Mouse (Mus musculus): ENCODE measurements around the gene Akip1. TPM values are rescaled to one million over a fixed set of nuclear protein-coding genes. Genes with fewer than 3 reads are reported as not detected.

The Akip1 gene
- 15.5 TPM in 2 replicates for polyA plus RNA-seq (2015; fragmentation: Nextera tagmentation; extraction: Ambion mirVana)

- Histone ChIP-seq H3K4me1 (replicated peaks) (0 out of 2 replicates have a peak, but pooled peaks cover 6% of the 10 kb centered on the region), H3K27ac (peak within 1 kb of the TSS; percentile 55), H3K36me3 (no peaks in the 10 kb centered on the region), H3K4me2 (peak within 1 kb of the TSS; percentile 65), H3K9me3 (no peaks in the 10 kb centered on the region), H3K9ac (peak within 1 kb of the TSS; percentile 72), H3K27me3 (0 out of 2 replicates have a peak, but pooled peaks cover 4% of the 10 kb centered on the region), H3K4me3 (peak within 1 kb of the TSS; percentile 59)
- under 1% methylated on average over 61 of the region's 61 CpGs for WGBS
- peak; percentile 96 for ATAC-seq (ENCODE audit: low FRiP score)
These were observed at the start of gene Akip1, which contains the start of gene St5 for GRCm38 (mm10) chr7:109703190-109704015. Gene Akip1 (plus strand): TSS chr7:109703690. Gene St5 (minus strand): TSS chr7:109703605.

GRCm38 (mm10) chr7:109654871-109655270, 48.6 kb upstream of the Akip1 start:
- WGBS, result 76% methylated on average over 5 of the region's 5 CpGs
- no peak overlapping the region for H3K27ac ChIP-seq
- H3K4me2 ChIP-seq, result no peak overlapping the region
- no peak overlapping the region for H3K9ac ChIP-seq
- no peak overlapping the region for H3K4me3 ChIP-seq
- no peaks in the 10 kb centered on the region for H3K36me3 ChIP-seq
- no peak for ATAC-seq (ENCODE audit: low FRiP score)
- H3K9me3 ChIP-seq, result no peaks in the 10 kb centered on the region
- H3K4me1 ChIP-seq (replicated peaks), result no peaks in the 10 kb centered on the region
- no peaks in the 10 kb centered on the region for H3K27me3 ChIP-seq

GRCm38 (mm10) chr7:109657884-109658283, 45.6 kb upstream of the Akip1 start:
- Histone ChIP-seq H3K4me3 (no peak overlapping the region), H3K27me3 (no peaks in the 10 kb centered on the region), H3K4me1 (replicated peaks) (no peaks in the 10 kb centered on the region), H3K4me2 (no peak overlapping the region), H3K9ac (no peak overlapping the region), H3K9me3 (no peaks in the 10 kb centered on the region), H3K27ac (no peak overlapping the region), H3K36me3 (no peaks in the 10 kb centered on the region)
- 58% methylated on average over 6 of the region's 6 CpGs for WGBS
- ATAC-seq (ENCODE audit: low FRiP score), result no peak

- H3K9ac ChIP-seq, result no peak overlapping the region
- no peak overlapping the region for H3K4me3 ChIP-seq
- no peaks in the 10 kb centered on the region for H3K4me1 ChIP-seq (replicated peaks)
- no peak overlapping the region for H3K27ac ChIP-seq
- no peaks in the 10 kb centered on the region for H3K36me3 ChIP-seq
- no peak overlapping the region for H3K4me2 ChIP-seq
- H3K27me3 ChIP-seq, result no peaks in the 10 kb centered on the region
- ATAC-seq (ENCODE audit: low FRiP score), result no peak
- WGBS, result 94% methylated on average over 2 of the region's 2 CpGs
- no peaks in the 10 kb centered on the region for H3K9me3 ChIP-seq
These were observed 44.2 kb upstream of the Akip1 start for GRCm38 (mm10) chr7:109659278-109659677.

- Histone ChIP-seq H3K4me3 (no peak overlapping the region), H3K9ac (no peak overlapping the region), H3K9me3 (no peaks in the 10 kb centered on the region), H3K4me1 (replicated peaks) (no peaks in the 10 kb centered on the region), H3K36me3 (no peaks in the 10 kb centered on the region), H3K27ac (no peak overlapping the region), H3K4me2 (no peak overlapping the region), H3K27me3 (no peaks in the 10 kb centered on the region)
- no peak for ATAC-seq (ENCODE audit: low FRiP score)
- 94% methylated on average over 4 of the region's 4 CpGs for WGBS
These were observed 40.9 kb upstream of the Akip1 start for GRCm38 (mm10) chr7:109662626-109663025.

- H3K9ac ChIP-seq, result no peak overlapping the region
- WGBS, result 77% methylated on average over 5 of the region's 5 CpGs
- 0 out of 2 replicates have a peak, but pooled peaks cover 3% of the 10 kb centered on the region for H3K27me3 ChIP-seq
- ATAC-seq (ENCODE audit: low FRiP score), result no peak
- no peaks in the 10 kb centered on the region for H3K36me3 ChIP-seq
- H3K4me3 ChIP-seq, result no peak overlapping the region
- peaks cover 10% of the 10 kb centered on the region for H3K4me1 ChIP-seq (replicated peaks)
- no peak overlapping the region for H3K4me2 ChIP-seq
- H3K9me3 ChIP-seq, result no peaks in the 10 kb centered on the region
- H3K27ac ChIP-seq, result no peak overlapping the region
These were observed 36.8 kb upstream of the Akip1 start for GRCm38 (mm10) chr7:109666664-109667063.

- Histone ChIP-seq H3K4me2 (peak overlapping the region; percentile 13; the same call in 1 of the 2 replicates), H3K9ac (no peak overlapping the region), H3K36me3 (no peaks in the 10 kb centered on the region), H3K9me3 (no peaks in the 10 kb centered on the region), H3K4me1 (replicated peaks) (peaks cover 16% of the 10 kb centered on the region), H3K27ac (no peak overlapping the region), H3K27me3 (0 out of 2 replicates have a peak, but pooled peaks cover 3% of the 10 kb centered on the region), H3K4me3 (no peak overlapping the region)
- WGBS, result 86% methylated on average over 5 of the region's 5 CpGs
- no peak for ATAC-seq (ENCODE audit: low FRiP score)
These were observed 33.9 kb upstream of the Akip1 start for GRCm38 (mm10) chr7:109669426-109670170.

GRCm38 (mm10) chr7:109671581-109672471, 31.7 kb upstream of the Akip1 start:
- Histone ChIP-seq H3K4me3 (peak overlapping the region; percentile 60), H3K9me3 (no peaks in the 10 kb centered on the region), H3K4me1 (replicated peaks) (peaks cover 16% of the 10 kb centered on the region), H3K36me3 (no peaks in the 10 kb centered on the region), H3K27ac (peak overlapping the region; percentile 86), H3K27me3 (0 out of 2 replicates have a peak, but pooled peaks cover 3% of the 10 kb centered on the region), H3K4me2 (peak overlapping the region; percentile 87), H3K9ac (peak overlapping the region; percentile 82)
- ATAC-seq (ENCODE audit: low FRiP score), result peak; percentile 93
- under 1% methylated on average over 41 of the region's 44 CpGs for WGBS

- Histone ChIP-seq H3K27ac (no peak overlapping the region), H3K9ac (no peak overlapping the region), H3K27me3 (no peaks in the 10 kb centered on the region), H3K4me3 (no peak overlapping the region), H3K4me1 (replicated peaks) (peaks cover 16% of the 10 kb centered on the region), H3K4me2 (no peak overlapping the region), H3K36me3 (no peaks in the 10 kb centered on the region), H3K9me3 (no peaks in the 10 kb centered on the region)
- 70% methylated on average over 4 of the region's 4 CpGs for WGBS
- ATAC-seq (ENCODE audit: low FRiP score), result no peak
These were observed 28.4 kb upstream of the Akip1 start for GRCm38 (mm10) chr7:109674944-109675628.

GRCm38 (mm10) chr7:109680284-109680683, 23.2 kb upstream of the Akip1 start:
- WGBS, result 89% methylated on average over 2 of the region's 2 CpGs
- Histone ChIP-seq H3K4me2 (no peak overlapping the region), H3K36me3 (no peaks in the 10 kb centered on the region), H3K9me3 (no peaks in the 10 kb centered on the region), H3K27ac (no peak overlapping the region), H3K27me3 (no peaks in the 10 kb centered on the region), H3K4me1 (replicated peaks) (no peaks in the 10 kb centered on the region), H3K4me3 (no peak overlapping the region), H3K9ac (no peak overlapping the region)
- ATAC-seq (ENCODE audit: low FRiP score), result no peak

- H3K4me2 ChIP-seq, result no peak overlapping the region
- no peak for ATAC-seq (ENCODE audit: low FRiP score)
- H3K27me3 ChIP-seq, result no peaks in the 10 kb centered on the region
- H3K36me3 ChIP-seq, result no peaks in the 10 kb centered on the region
- H3K27ac ChIP-seq, result no peak overlapping the region
- no peaks in the 10 kb centered on the region for H3K9me3 ChIP-seq
- H3K4me3 ChIP-seq, result no peak overlapping the region
- H3K9ac ChIP-seq, result no peak overlapping the region
- no peaks in the 10 kb centered on the region for H3K4me1 ChIP-seq (replicated peaks)
- WGBS, result 93% methylated on average over 1 of the region's 1 CpGs
These were observed 22.6 kb upstream of the Akip1 start for GRCm38 (mm10) chr7:109680879-109681278.

Data from hindbrain, embryonic 13.5 days (tissue).